Mouse (Mus musculus) ES-E14 (cell line): ENCODE measurements at regions not wholly inside any gene's neighbourhood (a gene's known extent, or its start where the extent isn't known, plus 50 kb on each side); places are given as distances from the start of the nearest gene placed in this dataset.

Experiments used
- DNase-seq: peaks from one replicate; pipeline ENCODE4 v3.0.0-alpha.2; 2013; ENCODE audit warnings: low read depth, low spot score
- H3K27ac ChIP-seq: 2 replicates; pipeline ENCODE4 v1.5.1; 2012; ENCODE audit warnings: low read depth, mild to moderate bottlenecking, low read length, moderate library complexity, mixed read lengths; ENCODE audit not compliant: poor library complexity, insufficient read depth, severe bottlenecking
- H3K36me3 ChIP-seq: 2 replicates; pipeline ENCODE4 v1.6.1; 2012; ENCODE audit warnings: mild to moderate bottlenecking, low read length, moderate library complexity, mixed read lengths; ENCODE audit not compliant: control insufficient read depth, poor library complexity, insufficient read depth, severe bottlenecking
- H3K4me1 ChIP-seq, 2 experiments: fragments of 150-350 bp in 1 of 2; sonication (generic) in 1 of 2; 2 replicates each; pipeline ENCODE4 v1.6.1; 2012; ENCODE audit warnings: low read length in 2 of 2, mild to moderate bottlenecking in 1 of 2, mixed read lengths in 1 of 2; ENCODE audit not compliant: control insufficient read depth in 2 of 2, insufficient read depth in 2 of 2, poor library complexity in 1 of 2
- H3K4me3 ChIP-seq, 2 experiments: fragments of 150-350 bp in 1 of 2; sonication (generic) in 1 of 2; 2 replicates each; pipeline ENCODE4 v1.5.1; 2012; ENCODE audit warnings: low read length in 2 of 2, low read depth in 1 of 2, mild to moderate bottlenecking in 1 of 2, mixed read lengths in 1 of 2; ENCODE audit not compliant: insufficient read depth in 1 of 2, poor library complexity in 1 of 2, severe bottlenecking in 1 of 2
- H3K9ac ChIP-seq: 2 replicates; pipeline ENCODE4 v1.6.1; 2012; ENCODE audit warnings: low read depth, mild to moderate bottlenecking, low read length, mixed read lengths; ENCODE audit not compliant: poor library complexity, insufficient read depth, severe bottlenecking
- H3K9me3 ChIP-seq: fragments of 150-350 bp; sonication (generic); 2 replicates; pipeline ENCODE4 v1.6.1; 2012; ENCODE audit warnings: low read depth, mild to moderate bottlenecking, low read length; ENCODE audit not compliant: control insufficient read depth, insufficient read depth
- CHD2 ChIP-seq: IDR thresholded peaks from 2 replicates; pipeline ENCODE4 v1.6.1; 2014; ENCODE audit warnings: mild to moderate bottlenecking, low read depth, low read length, inconsistent platforms
- HCFC1 ChIP-seq: IDR thresholded peaks from 2 replicates; pipeline ENCODE4 v1.6.1; 2012; ENCODE audit warnings: low read length, inconsistent platforms, borderline replicate concordance; ENCODE audit not compliant: insufficient read depth
- MAFK ChIP-seq: IDR thresholded peaks from 2 replicates; pipeline ENCODE4 v1.6.1; 2014; ENCODE audit warnings: mild to moderate bottlenecking, low read depth, low read length, inconsistent platforms; ENCODE audit not compliant: insufficient read depth
- ZC3H11A ChIP-seq: IDR thresholded peaks from 2 replicates; pipeline ENCODE4 v1.6.1; 2012; ENCODE audit warnings: low read depth, mild to moderate bottlenecking, inconsistent platforms, low read length, borderline replicate concordance
- ZNF384 ChIP-seq: IDR thresholded peaks from 2 replicates; pipeline ENCODE4 v1.6.1; 2012; ENCODE audit warnings: low read depth, low read length, inconsistent platforms
- in situ Hi-C, 2 experiments: fragments of 600-800 bp; cut with MboI; formaldehyde crosslinking; loops; one replicate each; pipeline ENCODE4 v1.15.1; 2025; ENCODE audit warnings: low sequenced_read_pairs in 2 of 2, inconsistent platforms in 1 of 2; ENCODE audit not compliant: unreplicated experiment in 2 of 2

DNA sequence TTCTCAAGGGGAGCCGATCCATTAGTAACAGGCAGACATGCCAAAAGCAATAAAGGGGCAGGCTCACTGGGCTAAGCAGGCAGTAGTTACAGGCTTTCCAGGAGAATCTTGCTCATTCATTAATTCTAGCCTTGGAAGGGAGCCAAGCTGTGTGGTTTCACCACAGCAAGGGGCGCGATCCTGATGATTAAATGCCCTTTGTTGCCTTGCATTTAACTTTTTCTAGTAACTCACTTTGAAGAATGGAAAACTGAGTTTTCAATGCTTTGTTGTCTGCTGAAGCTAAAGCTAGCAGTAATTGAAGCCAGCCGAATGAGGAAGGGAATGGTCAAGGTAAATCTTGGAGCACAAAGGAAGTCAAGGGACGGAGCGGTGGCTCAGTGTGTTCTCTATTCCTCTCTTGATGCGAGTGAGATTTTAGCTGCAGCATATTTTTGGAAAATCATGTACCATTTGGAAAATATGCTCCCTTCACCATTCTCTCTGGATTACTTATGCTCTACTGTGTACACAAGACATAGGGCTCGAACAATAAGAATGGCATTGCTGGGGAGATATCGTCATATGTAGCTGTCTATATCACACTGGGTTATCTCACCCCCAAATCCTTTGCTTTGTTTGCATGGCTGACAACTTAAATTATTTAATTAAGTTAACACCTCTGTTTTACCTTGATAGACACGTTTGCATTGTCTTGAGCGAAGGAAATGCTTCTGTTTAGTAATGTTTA is 1399.4 kb downstream of the Slc22a22 start:
- H3K27ac ChIP-seq: no peak overlapping the region
- H3K4me3 ChIP-seq: no peak overlapping the region
- H3K9ac ChIP-seq: no peak overlapping the region
- in situ Hi-C loops: no loop called here
- H3K36me3 ChIP-seq: no peaks in the 10 kb centered on the region
- no peak for DNase-seq
- TF ChIP-seq ZC3H11A (no peak), CHD2 (no peak), HCFC1 (no peak), MAFK (no peak), ZNF384 (no peak)
- H3K9me3 ChIP-seq: no peaks in the 10 kb centered on the region
- H3K4me1 ChIP-seq: no peaks in the 10 kb centered on the region

DNA sequence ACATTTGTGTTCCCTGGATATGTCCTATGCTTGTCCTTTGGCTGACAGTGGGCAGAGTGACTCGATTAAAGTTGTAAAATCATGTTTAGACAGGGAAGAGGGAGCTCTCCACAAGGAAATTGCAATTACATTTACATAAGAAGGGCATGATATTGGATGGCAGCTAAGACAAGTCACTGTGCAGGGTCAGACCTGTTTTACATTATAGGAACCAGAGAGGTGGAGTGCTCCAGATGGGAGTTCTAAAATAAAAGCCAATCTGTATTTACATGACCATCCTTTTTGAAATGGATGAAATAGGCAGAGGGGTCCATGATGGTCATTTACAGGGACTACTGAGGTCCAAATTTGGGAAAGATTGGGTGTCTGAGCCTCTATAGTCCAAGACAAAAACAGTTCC is 1400.3 kb downstream of the Slc22a22 start:
- no peak for DNase-seq
- in situ Hi-C loops: no loop called here
- H3K4me3 ChIP-seq: no peak overlapping the region
- TF ChIP-seq CHD2: no peak
- no peak for TF ChIP-seq MAFK
- TF ChIP-seq ZNF384: no peak
- no peak for TF ChIP-seq HCFC1
- no peak for TF ChIP-seq ZC3H11A
- H3K9ac ChIP-seq: no peak overlapping the region
- H3K27ac ChIP-seq: no peak overlapping the region
- H3K9me3 ChIP-seq: no peaks in the 10 kb centered on the region
- H3K4me1 ChIP-seq: no peaks in the 10 kb centered on the region
- no peaks in the 10 kb centered on the region for H3K36me3 ChIP-seq

DNA sequence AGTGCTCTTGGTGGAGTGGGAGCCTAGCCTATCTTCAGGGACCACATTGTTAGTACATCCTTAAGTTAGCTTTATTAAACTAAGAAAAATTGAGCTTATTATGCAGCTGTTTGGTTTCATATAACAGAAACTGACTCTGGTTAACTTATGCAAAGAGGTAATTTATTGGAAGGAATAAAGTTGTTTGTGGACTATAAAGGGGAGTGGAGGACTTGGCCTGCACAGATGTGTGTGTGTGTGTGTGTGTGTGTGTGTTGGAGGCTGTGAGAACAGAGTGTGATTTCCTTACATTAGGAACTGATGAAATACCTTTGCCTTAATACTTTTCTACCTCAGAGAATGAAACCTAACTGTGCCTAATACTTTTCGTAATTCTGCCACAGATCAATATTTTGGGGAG is 1400.7 kb downstream of the Slc22a22 start:
- Histone ChIP-seq H3K27ac (no peak overlapping the region), H3K4me3 (no peak overlapping the region), H3K9me3 (no peaks in the 10 kb centered on the region), H3K9ac (no peak overlapping the region), H3K4me1 (no peaks in the 10 kb centered on the region), H3K36me3 (no peaks in the 10 kb centered on the region)
- TF ChIP-seq ZC3H11A: no peak
- no peak for TF ChIP-seq HCFC1
- no peak for TF ChIP-seq MAFK
- TF ChIP-seq CHD2: no peak
- no peak for TF ChIP-seq ZNF384
- in situ Hi-C loops: no loop called here
- no peak for DNase-seq

DNA sequence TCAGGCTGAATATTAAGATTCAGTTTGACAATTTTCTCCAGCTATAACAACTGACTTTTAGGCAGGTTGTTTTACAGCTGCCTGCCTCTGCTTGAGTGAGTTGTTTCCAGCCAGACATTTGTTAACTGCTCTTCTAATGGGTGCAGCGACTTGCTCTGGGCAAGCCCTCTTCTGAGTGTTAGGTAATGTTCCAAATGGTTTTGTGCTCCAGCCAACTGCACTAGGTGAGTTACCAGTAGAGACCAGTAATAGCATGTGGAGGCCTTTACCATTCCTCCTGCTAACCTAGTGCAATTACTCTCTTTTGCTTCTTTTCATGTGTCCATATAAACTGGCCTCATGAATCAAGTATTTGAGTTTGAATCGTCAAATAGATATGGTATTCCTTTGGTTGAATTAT is 1407.9 kb downstream of the Slc22a22 start:
- no peak overlapping the region for H3K9ac ChIP-seq
- H3K9me3 ChIP-seq: no peaks in the 10 kb centered on the region
- H3K36me3 ChIP-seq: no peaks in the 10 kb centered on the region
- in situ Hi-C loops: loop anchor here in 1 of 2 experiments (25.0 kb wide), 1 partner anchor 668 kb away; no protein-coding TSS in a partner anchor
- no peaks in the 10 kb centered on the region for H3K4me1 ChIP-seq
- H3K4me3 ChIP-seq: no peak overlapping the region
- H3K27ac ChIP-seq: no peak overlapping the region
- TF ChIP-seq ZC3H11A: no peak
- TF ChIP-seq CHD2: no peak
- TF ChIP-seq MAFK: no peak
- no peak for TF ChIP-seq ZNF384
- TF ChIP-seq HCFC1: no peak
- DNase-seq: no peak
